Mouse (Mus musculus): Measurements from ENCODE around the gene Arf3. TPM values are rescaled to one million over a fixed set of nuclear protein-coding genes. Genes with fewer than 3 reads are reported as not detected.

Gene Arf3
- total and polyA plus RNA-seq, 2 experiments from 2014 or later, result 93.8 to 144 TPM

GRCm38 (mm10) chr15:98689682-98690081 lies 73.3 kb downstream of the Arf3 start:
- no peak overlapping the region for H3K27ac ChIP-seq (ENCODE audit: low read depth, low read length)
- TF ChIP-seq CTCF (IDR thresholded peaks at IDR 0.05), result no peak
- H3K27me3 ChIP-seq (ENCODE audit: insufficient read depth, low read length), result no peaks in the 10 kb centered on the region
- peaks cover 10% of the 10 kb centered on the region for H3K4me1 ChIP-seq (ENCODE audit: insufficient read depth, low read length)
- DNase-seq (ENCODE audit: low spot score) (no peak), ATAC-seq (ENCODE audit: low FRiP score) (no peak)
- WGBS, result 76% methylated on average over 2 of the region's 2 CpGs
- H3K9me3 ChIP-seq (ENCODE audit: low read length), result no peaks in the 10 kb centered on the region
- no peak overlapping the region for H3K9ac ChIP-seq (replicated peaks; ENCODE audit: low read length, poor library complexity, severe bottlenecking)
- H3K4me2 ChIP-seq (ENCODE audit: low read depth, low read length, poor library complexity, severe bottlenecking), result no peak overlapping the region
- no peaks in the 10 kb centered on the region for H3K36me3 ChIP-seq (ENCODE audit: insufficient read depth, low read length)
- no peak overlapping the region for H3K4me3 ChIP-seq (ENCODE audit: low read depth, low read length)

Other genes with a start within 250 kb of the Arf3 start
- 57.4 and 66.2 TPM in 2 replicates for gene Kansl2, start 228.9 kb downstream of the Arf3 start, total RNA-seq (2014; rRNA removed)
- 101 and 102 TPM in 2 replicates for gene Kansl2, start 228.9 kb downstream of the Arf3 start, polyA plus RNA-seq (2015; fragmentation: Nextera tagmentation; extraction: Ambion mirVana)
- 36.1 and 54.6 TPM in 2 replicates for gene Ccnt1, start 192.3 kb downstream of the Arf3 start, total RNA-seq (2014; rRNA removed)
- gene Ccnt1, start 192.3 kb downstream of the Arf3 start, polyA plus RNA-seq (2015; fragmentation: Nextera tagmentation; extraction: Ambion mirVana), result 47.4 and 49.7 TPM in 2 replicates
- gene 4930415O20Rik, start 192.2 kb downstream of the Arf3 start, total RNA-seq (2014; rRNA removed), result 0.82 TPM in 1 of 2 replicates, not detected in the other
- gene 4930415O20Rik, start 192.2 kb downstream of the Arf3 start, polyA plus RNA-seq (2015; fragmentation: Nextera tagmentation; extraction: Ambion mirVana), result 0.31 TPM in 1 of 2 replicates, not detected in the other
- gene Adcy6, start 153.1 kb downstream of the Arf3 start, total RNA-seq (2014; rRNA removed), result 38.0 and 40.3 TPM in 2 replicates
- 5.5 and 7.2 TPM in 2 replicates for gene Adcy6, start 153.1 kb downstream of the Arf3 start, polyA plus RNA-seq (2015; fragmentation: Nextera tagmentation; extraction: Ambion mirVana)
- 211 and 239 TPM in 2 replicates for gene Cacnb3, start 132.4 kb downstream of the Arf3 start, total RNA-seq (2014; rRNA removed)
- 150 and 155 TPM in 2 replicates for gene Cacnb3, start 132.4 kb downstream of the Arf3 start, polyA plus RNA-seq (2015; fragmentation: Nextera tagmentation; extraction: Ambion mirVana)
- gene Ddx23, start 100.3 kb downstream of the Arf3 start, total RNA-seq (2014; rRNA removed), result 46.7 and 50.5 TPM in 2 replicates
- gene Ddx23, start 100.3 kb downstream of the Arf3 start, polyA plus RNA-seq (2015; fragmentation: Nextera tagmentation; extraction: Ambion mirVana), result 14.0 and 20.5 TPM in 2 replicates
- gene Rnd1, start 85.8 kb downstream of the Arf3 start, total RNA-seq (2014; rRNA removed), result 34.5 and 42.9 TPM in 2 replicates
- 20.7 and 24.9 TPM in 2 replicates for gene Rnd1, start 85.8 kb downstream of the Arf3 start, polyA plus RNA-seq (2015; fragmentation: Nextera tagmentation; extraction: Ambion mirVana)
- gene Ccdc65, start 55.0 kb downstream of the Arf3 start, total RNA-seq (2014; rRNA removed), result 6.9 and 9.1 TPM in 2 replicates
- 11.4 and 12.3 TPM in 2 replicates for gene Ccdc65, start 55.0 kb downstream of the Arf3 start, polyA plus RNA-seq (2015; fragmentation: Nextera tagmentation; extraction: Ambion mirVana)
- 1.0 and 2.8 TPM in 2 replicates for gene Fkbp11, start 35.0 kb downstream of the Arf3 start, total RNA-seq (2014; rRNA removed)
- 4.4 and 5.4 TPM in 2 replicates for gene Fkbp11, start 35.0 kb downstream of the Arf3 start, polyA plus RNA-seq (2015; fragmentation: Nextera tagmentation; extraction: Ambion mirVana)
- 0.38 and 1.5 TPM in 2 replicates for gene Wnt10b, start 14.9 kb upstream of the Arf3 start, total RNA-seq (2014; rRNA removed)
- not detected in 2 replicates for gene Wnt10b, start 14.9 kb upstream of the Arf3 start, polyA plus RNA-seq (2015; fragmentation: Nextera tagmentation; extraction: Ambion mirVana)
- 0.33 TPM in 2 replicates for gene Wnt1, start 26.6 kb upstream of the Arf3 start, total RNA-seq (2014; rRNA removed)
- gene Wnt1, start 26.6 kb upstream of the Arf3 start, polyA plus RNA-seq (2015; fragmentation: Nextera tagmentation; extraction: Ambion mirVana), result 0.81 and 1.1 TPM in 2 replicates
- gene Ddn, start 46.3 kb upstream of the Arf3 start, total RNA-seq (2014; rRNA removed), result 5.5 and 7.3 TPM in 2 replicates
- gene Ddn, start 46.3 kb upstream of the Arf3 start, polyA plus RNA-seq (2015; fragmentation: Nextera tagmentation; extraction: Ambion mirVana), result 0.51 and 0.64 TPM in 2 replicates
- gene Prkag1, start 68.3 kb upstream of the Arf3 start, total RNA-seq (2014; rRNA removed), result 45.1 and 50.6 TPM in 2 replicates
- gene Prkag1, start 68.3 kb upstream of the Arf3 start, polyA plus RNA-seq (2015; fragmentation: Nextera tagmentation; extraction: Ambion mirVana), result 50.6 and 57.4 TPM in 2 replicates
- 32.2 and 32.5 TPM in 2 replicates for gene Kmt2d, start 108.0 kb upstream of the Arf3 start, total RNA-seq (2014; rRNA removed)
- 5.6 and 7.7 TPM in 2 replicates for gene Kmt2d, start 108.0 kb upstream of the Arf3 start, polyA plus RNA-seq (2015; fragmentation: Nextera tagmentation; extraction: Ambion mirVana)
- gene Rhebl1, start 131.3 kb upstream of the Arf3 start, total RNA-seq (2014; rRNA removed), result 9.4 and 10.1 TPM in 2 replicates
- gene Rhebl1, start 131.3 kb upstream of the Arf3 start, polyA plus RNA-seq (2015; fragmentation: Nextera tagmentation; extraction: Ambion mirVana), result 30.7 and 31.1 TPM in 2 replicates
- 0.38 and 0.71 TPM in 2 replicates for gene Dhh, start 135.3 kb upstream of the Arf3 start, total RNA-seq (2014; rRNA removed)
- 0.18 and 0.22 TPM in 2 replicates for gene Dhh, start 135.3 kb upstream of the Arf3 start, polyA plus RNA-seq (2015; fragmentation: Nextera tagmentation; extraction: Ambion mirVana)
- 46.0 and 56.9 TPM in 2 replicates for gene Lmbr1l, start 155.0 kb upstream of the Arf3 start, total RNA-seq (2014; rRNA removed)
- 19.6 and 21.7 TPM in 2 replicates for gene Lmbr1l, start 155.0 kb upstream of the Arf3 start, polyA plus RNA-seq (2015; fragmentation: Nextera tagmentation; extraction: Ambion mirVana)
- 2,522 and 3,264 TPM in 2 replicates for gene Tuba1b, start 171.4 kb upstream of the Arf3 start, total RNA-seq (2014; rRNA removed)
- 1,582 and 1,796 TPM in 2 replicates for gene Tuba1b, start 171.4 kb upstream of the Arf3 start, polyA plus RNA-seq (2015; fragmentation: Nextera tagmentation; extraction: Ambion mirVana)
- 1,797 and 2,945 TPM in 2 replicates for gene Gm49450, start 190.3 kb upstream of the Arf3 start, total RNA-seq (2014; rRNA removed)
- not detected in 2 replicates for gene Gm49450, start 190.3 kb upstream of the Arf3 start, polyA plus RNA-seq (2015; fragmentation: Nextera tagmentation; extraction: Ambion mirVana)
- 17,447 and 20,461 TPM in 2 replicates for gene Tuba1a, start 190.5 kb upstream of the Arf3 start, total RNA-seq (2014; rRNA removed)
- 15,641 and 16,823 TPM in 2 replicates for gene Tuba1a, start 190.5 kb upstream of the Arf3 start, polyA plus RNA-seq (2015; fragmentation: Nextera tagmentation; extraction: Ambion mirVana)

Data from midbrain, postnatal 0 days (tissue).